Mouse (Mus musculus) midbrain, embryonic 16.5 days (tissue): ENCODE results near the gene Pde4d. TPM values are rescaled to one million over a fixed set of nuclear protein-coding genes. Genes with fewer than 3 reads are reported as not detected.

Experiments
- ATAC-seq: fragments of 200-750 bp; cut with Nextera tagmentation; 2 replicates; pipeline ENCODE4 v1.8.0; 2017; ENCODE audit warnings: moderate TSS enrichment
- H3K27ac ChIP-seq: fragments of 300-500 bp; sonication (generic); 2 replicates; pipeline ENCODE4 v1.5.1; 2014; ENCODE audit warnings: mild to moderate bottlenecking, low read length, mixed read lengths
- H3K27me3 ChIP-seq: fragments of 300-500 bp; sonication (generic); 2 replicates; pipeline ENCODE4 v1.6.1; 2014; ENCODE audit warnings: low read depth, low read length, mixed read lengths; ENCODE audit not compliant: control insufficient read depth, insufficient read depth
- H3K36me3 ChIP-seq: fragments of 300-500 bp; sonication (generic); 2 replicates; pipeline ENCODE4 v1.6.1; 2014; ENCODE audit warnings: mild to moderate bottlenecking, low read length, moderate library complexity, mixed read lengths; ENCODE audit not compliant: control insufficient read depth, insufficient read depth
- H3K4me1 ChIP-seq: fragments of 300-500 bp; sonication (generic); 2 replicates; pipeline ENCODE4 v1.6.1; 2014; ENCODE audit warnings: mild to moderate bottlenecking, low read length, mixed read lengths; ENCODE audit not compliant: control insufficient read depth, insufficient read depth
- H3K4me2 ChIP-seq: fragments of 300-500 bp; sonication (generic); 2 replicates; pipeline ENCODE4 v1.6.1; 2014; ENCODE audit warnings: mild to moderate bottlenecking, low read length, mixed read lengths
- H3K4me3 ChIP-seq: fragments of 300-500 bp; sonication (generic); 2 replicates; pipeline ENCODE4 v1.5.1; 2014; ENCODE audit warnings: low read depth, mild to moderate bottlenecking, low read length, moderate library complexity, mixed read lengths
- H3K9ac ChIP-seq: fragments of 300-500 bp; sonication (generic); 2 replicates; pipeline ENCODE4 v1.6.1; 2014; ENCODE audit warnings: low read depth, low read length, mixed read lengths
- H3K9me3 ChIP-seq: fragments of 300-500 bp; sonication (generic); replicated peaks from 2 replicates; pipeline ENCODE4 v1.6.1; 2014; ENCODE audit warnings: mild to moderate bottlenecking, low read length, mixed read lengths; ENCODE audit not compliant: control insufficient read depth, poor library complexity, severe bottlenecking
- WGBS: fragments of 180-500 bp; shearing (Covaris S2); extraction: QIAGEN DNeasy Blood & Tissue Kit; methylation state at CpG from one replicate; pipeline ENCODE4 v1.1.7; 2014; 5-methylcytosine and 5-hydroxymethylcytosine counted together
- polyA plus RNA-seq: library from polyadenylated mRNA; unstranded; fragments of >200 nt; fragmentation: Nextera tagmentation; extraction: Ambion mirVana; gene quantifications from 2 replicates; pipeline ENCODE4 v1.2.1, GENCODE M21; 2015

The Pde4d gene
- polyA plus RNA-seq, 1 experiment from 2014 or later, result 22.6 TPM

DNA sequence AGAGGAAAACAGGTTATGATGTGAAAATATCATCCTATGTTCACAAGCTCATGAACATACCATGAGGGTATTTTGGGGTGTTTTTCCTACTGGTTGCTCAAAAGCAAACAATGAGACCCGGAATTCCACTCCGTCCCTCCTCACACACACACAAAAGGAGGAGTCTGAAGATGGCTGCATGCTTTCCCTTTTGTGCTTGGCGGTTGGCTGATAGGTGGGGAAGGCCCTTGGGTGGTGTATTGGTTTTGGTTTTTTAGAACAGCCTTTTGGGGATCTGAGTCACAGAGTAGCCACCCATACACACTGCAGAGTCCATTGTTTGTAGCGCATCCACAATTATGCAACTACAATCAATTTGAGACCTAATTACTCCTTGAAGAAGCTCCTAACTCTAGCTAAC lies 1257.4 kb downstream of the Pde4d start:
- Histone ChIP-seq H3K4me3 (no peak overlapping the region), H3K27me3 (no peaks in the 10 kb centered on the region), H3K27ac (no peak overlapping the region), H3K9ac (no peak overlapping the region), H3K9me3 (no peaks in the 10 kb centered on the region), H3K36me3 (no peaks in the 10 kb centered on the region), H3K4me1 (peaks cover 3% of the 10 kb centered on the region; the same call in 1 of the 2 replicates), H3K4me2 (no peak overlapping the region)
- WGBS, result 79% methylated on average over 4 of the region's 4 CpGs
- no peak for ATAC-seq

DNA sequence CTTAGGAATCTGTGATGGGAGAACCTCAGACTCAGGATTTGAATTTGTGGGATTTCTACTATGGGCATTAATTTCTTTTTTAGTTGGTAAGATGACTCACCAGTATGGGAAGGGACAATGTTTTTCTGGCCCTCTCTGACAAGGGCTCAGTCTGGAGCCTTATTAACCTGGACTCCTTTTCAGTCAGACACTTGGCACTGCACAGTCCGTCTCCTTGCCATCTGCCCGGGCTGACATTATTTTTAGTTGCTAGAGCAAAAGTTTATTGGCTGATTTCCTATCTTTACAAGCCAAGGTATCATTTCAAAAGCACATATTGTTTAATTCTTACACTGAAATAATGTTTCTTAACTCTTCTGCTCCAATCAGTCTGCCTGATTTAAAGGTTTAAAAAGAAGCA lies 1258.6 kb downstream of the Pde4d start:
- Histone ChIP-seq H3K27ac (no peak overlapping the region), H3K4me3 (no peak overlapping the region), H3K9ac (no peak overlapping the region), H3K9me3 (no peaks in the 10 kb centered on the region), H3K4me1 (peaks cover 3% of the 10 kb centered on the region; the same call in 1 of the 2 replicates), H3K27me3 (no peaks in the 10 kb centered on the region), H3K4me2 (no peak overlapping the region), H3K36me3 (no peaks in the 10 kb centered on the region)
- ATAC-seq, result no peak
- WGBS, result 80% methylated on average over 2 of the region's 2 CpGs

DNA sequence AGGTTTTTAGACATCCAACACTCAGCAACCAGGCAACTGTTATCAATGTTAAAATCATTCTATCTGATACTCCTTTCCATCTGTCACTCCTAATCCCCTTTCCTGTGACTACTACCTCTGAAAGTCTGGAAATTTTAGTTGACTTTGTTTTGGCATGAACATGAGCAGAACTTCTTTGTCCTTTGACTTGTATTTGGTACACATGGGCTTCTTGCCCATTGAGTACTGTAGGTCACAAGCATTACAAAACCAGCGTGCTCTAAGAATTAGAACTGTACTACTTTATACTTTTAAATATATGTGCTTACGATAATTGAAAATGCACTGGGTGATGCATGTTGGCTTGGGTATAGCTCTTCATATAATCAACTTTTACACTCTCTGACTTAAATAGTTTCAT lies 1264.8 kb downstream of the Pde4d start:
- Histone ChIP-seq H3K4me2 (no peak overlapping the region), H3K27me3 (no peaks in the 10 kb centered on the region), H3K9me3 (no peaks in the 10 kb centered on the region), H3K9ac (no peak overlapping the region), H3K4me1 (no peaks in the 10 kb centered on the region), H3K4me3 (no peak overlapping the region), H3K27ac (no peak overlapping the region), H3K36me3 (no peaks in the 10 kb centered on the region)
- WGBS, result 90% methylated on average over 2 of the region's 2 CpGs
- ATAC-seq, result no peak

DNA sequence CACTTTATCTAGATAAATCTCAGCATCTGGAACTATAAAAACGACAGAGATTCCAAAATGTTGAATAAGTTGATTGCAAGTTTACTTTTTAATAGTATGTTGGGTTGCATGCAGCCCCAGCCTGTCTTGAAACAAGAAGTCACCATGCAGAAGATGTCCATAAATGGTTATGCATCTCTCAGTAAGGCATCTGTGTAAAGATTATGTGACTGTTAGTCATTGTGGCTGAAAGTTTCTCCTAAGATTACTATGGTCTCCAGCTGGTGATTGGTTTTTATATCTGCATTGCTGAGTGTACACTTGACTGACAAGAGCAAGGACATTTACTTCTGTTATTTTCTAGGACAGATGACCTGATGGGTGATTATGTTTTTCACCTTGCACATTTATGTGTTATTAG lies 1265.6 kb downstream of the Pde4d start:
- Histone ChIP-seq H3K4me1 (no peaks in the 10 kb centered on the region), H3K4me2 (no peak overlapping the region), H3K27me3 (no peaks in the 10 kb centered on the region), H3K36me3 (no peaks in the 10 kb centered on the region), H3K9ac (no peak overlapping the region), H3K9me3 (no peaks in the 10 kb centered on the region), H3K4me3 (no peak overlapping the region), H3K27ac (no peak overlapping the region)
- 56% methylated on average over 1 of the region's 1 CpGs for WGBS
- ATAC-seq, result no peak

DNA sequence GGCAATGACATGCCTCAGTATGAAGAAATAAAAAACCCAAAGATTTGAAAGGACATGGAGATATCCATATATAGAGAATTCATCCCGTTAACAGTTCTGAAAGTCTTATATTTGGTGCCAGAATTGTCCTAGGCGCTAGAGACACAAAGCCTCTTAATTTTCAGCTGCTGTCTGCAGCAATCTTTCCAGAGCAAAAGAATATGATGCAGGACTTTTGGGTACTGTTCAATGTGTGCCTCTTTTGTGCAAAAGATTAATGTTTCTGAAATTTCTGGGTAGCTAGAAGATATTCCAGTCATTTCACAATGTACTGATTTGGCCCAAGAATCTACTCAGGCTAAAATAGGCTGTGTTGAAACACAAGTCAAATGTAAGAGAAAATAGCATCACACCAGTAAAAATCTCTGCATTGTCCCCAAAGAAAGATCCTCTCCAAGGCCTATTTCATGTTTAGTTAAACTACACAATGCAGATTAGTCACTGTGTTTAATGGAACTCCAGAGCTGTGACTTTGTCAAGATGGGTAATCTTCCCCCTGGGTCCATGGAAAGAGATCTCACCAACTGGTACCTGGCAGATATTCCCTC lies 1270.5 kb downstream of the Pde4d start:
- no peaks in the 10 kb centered on the region for H3K4me1 ChIP-seq
- H3K36me3 ChIP-seq, result no peaks in the 10 kb centered on the region
- no peak for ATAC-seq
- H3K4me3 ChIP-seq, result no peak overlapping the region
- no peak overlapping the region for H3K9ac ChIP-seq
- H3K9me3 ChIP-seq, result no peaks in the 10 kb centered on the region
- WGBS, result 88% methylated on average over 2 of the region's 2 CpGs
- H3K27ac ChIP-seq, result no peak overlapping the region
- H3K4me2 ChIP-seq, result no peak overlapping the region
- H3K27me3 ChIP-seq, result no peaks in the 10 kb centered on the region

DNA sequence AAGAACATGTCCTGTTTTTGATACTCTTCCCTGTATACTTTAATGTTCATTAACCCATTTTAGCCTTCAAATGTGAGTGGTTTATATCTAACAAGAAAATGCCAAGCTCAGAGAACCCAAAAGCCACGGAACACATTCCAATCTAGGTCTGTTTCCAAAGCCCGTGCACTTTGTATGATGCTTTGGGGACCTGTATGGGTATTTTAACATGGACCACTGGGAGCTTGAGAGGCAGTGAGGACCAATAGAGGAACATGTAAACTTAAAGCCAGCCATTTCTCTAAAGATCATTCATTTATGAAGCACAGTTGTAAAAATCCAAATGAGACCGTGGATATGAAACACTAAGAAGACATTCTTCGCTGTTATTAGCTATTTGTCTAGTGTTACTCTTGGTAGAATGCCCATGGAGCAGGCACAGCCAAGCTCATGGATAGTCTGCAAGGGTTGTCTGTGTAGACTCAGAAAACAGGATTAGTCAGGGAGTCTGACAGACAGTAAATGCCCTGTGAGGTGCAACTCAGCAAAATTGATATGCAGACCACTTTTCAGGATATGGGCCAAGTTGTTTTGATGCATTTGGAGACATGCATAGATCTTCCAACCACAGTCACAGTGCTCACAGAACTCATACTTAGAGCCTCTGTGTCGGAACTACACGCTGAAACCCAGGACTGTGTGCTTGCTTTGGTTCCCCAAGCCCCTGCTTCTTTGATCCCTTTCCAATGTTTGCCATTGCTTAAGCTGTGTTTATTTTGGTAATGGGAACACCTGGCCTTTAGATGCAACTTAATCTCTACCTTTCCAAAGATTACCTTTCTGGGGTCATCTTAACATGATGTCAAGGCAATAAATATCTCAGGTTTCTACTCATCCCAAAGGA lies 1272.7 kb downstream of the Pde4d start:
- H3K27ac ChIP-seq, result no peak overlapping the region
- H3K4me1 ChIP-seq, result no peaks in the 10 kb centered on the region
- no peaks in the 10 kb centered on the region for H3K27me3 ChIP-seq
- no peaks in the 10 kb centered on the region for H3K9me3 ChIP-seq
- no peak overlapping the region for H3K4me2 ChIP-seq
- H3K4me3 ChIP-seq, result no peak overlapping the region
- no peak for ATAC-seq
- no peak overlapping the region for H3K9ac ChIP-seq
- WGBS, result 92% methylated on average over 6 of the region's 6 CpGs
- no peaks in the 10 kb centered on the region for H3K36me3 ChIP-seq

DNA sequence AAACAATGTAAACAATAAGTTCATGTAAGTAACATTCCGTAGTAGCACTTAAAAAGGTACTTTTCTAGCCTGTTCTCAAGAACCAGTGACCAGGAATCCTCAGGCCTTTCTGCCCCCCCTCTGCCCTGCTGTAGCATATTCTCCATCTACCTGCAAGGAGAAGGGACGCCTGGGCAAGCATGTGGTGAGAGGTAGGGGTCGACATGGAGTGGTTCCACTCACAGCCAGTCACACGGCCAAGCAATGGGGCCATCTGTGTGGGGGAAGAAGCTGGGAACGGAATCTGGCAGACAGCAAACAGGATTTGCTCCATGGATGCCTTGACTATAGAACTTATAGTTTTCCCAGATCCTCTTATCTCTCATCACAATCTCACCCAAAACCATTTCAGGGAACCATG lies 1277.6 kb downstream of the Pde4d start:
- H3K9me3 ChIP-seq, result no peaks in the 10 kb centered on the region
- no peaks in the 10 kb centered on the region for H3K36me3 ChIP-seq
- H3K4me1 ChIP-seq, result no peaks in the 10 kb centered on the region
- no peak for ATAC-seq
- no peak overlapping the region for H3K27ac ChIP-seq
- H3K4me3 ChIP-seq, result no peak overlapping the region
- H3K27me3 ChIP-seq, result no peaks in the 10 kb centered on the region
- no peak overlapping the region for H3K4me2 ChIP-seq
- H3K9ac ChIP-seq, result no peak overlapping the region
- 70% methylated on average over 5 of the region's 5 CpGs for WGBS

DNA sequence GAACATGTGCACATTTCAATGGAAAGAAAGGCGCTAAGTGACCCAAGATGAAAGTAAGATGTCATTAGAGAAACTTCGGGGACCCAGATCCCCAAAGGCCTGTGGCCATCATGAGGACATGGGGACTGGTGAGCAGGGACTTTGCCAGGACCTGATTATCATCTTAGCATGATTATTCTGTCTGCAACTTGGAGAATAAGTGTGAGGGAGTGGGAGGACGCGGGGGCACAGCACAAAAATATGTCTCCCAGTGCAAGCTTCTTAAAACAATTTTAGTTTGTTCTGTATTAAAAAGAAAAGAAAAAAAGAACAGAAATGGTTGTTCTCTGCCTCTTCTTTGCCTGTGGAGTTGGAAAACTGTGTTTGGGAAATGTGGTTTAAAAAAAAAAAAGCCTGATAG lies 1279.9 kb downstream of the Pde4d start:
- no peak overlapping the region for H3K27ac ChIP-seq
- H3K9me3 ChIP-seq, result no peaks in the 10 kb centered on the region
- ATAC-seq, result no peak
- no peaks in the 10 kb centered on the region for H3K27me3 ChIP-seq
- no peak overlapping the region for H3K4me3 ChIP-seq
- H3K36me3 ChIP-seq, result no peaks in the 10 kb centered on the region
- H3K4me2 ChIP-seq, result no peak overlapping the region
- WGBS, result 90% methylated on average over 4 of the region's 4 CpGs
- no peaks in the 10 kb centered on the region for H3K4me1 ChIP-seq
- no peak overlapping the region for H3K9ac ChIP-seq

DNA sequence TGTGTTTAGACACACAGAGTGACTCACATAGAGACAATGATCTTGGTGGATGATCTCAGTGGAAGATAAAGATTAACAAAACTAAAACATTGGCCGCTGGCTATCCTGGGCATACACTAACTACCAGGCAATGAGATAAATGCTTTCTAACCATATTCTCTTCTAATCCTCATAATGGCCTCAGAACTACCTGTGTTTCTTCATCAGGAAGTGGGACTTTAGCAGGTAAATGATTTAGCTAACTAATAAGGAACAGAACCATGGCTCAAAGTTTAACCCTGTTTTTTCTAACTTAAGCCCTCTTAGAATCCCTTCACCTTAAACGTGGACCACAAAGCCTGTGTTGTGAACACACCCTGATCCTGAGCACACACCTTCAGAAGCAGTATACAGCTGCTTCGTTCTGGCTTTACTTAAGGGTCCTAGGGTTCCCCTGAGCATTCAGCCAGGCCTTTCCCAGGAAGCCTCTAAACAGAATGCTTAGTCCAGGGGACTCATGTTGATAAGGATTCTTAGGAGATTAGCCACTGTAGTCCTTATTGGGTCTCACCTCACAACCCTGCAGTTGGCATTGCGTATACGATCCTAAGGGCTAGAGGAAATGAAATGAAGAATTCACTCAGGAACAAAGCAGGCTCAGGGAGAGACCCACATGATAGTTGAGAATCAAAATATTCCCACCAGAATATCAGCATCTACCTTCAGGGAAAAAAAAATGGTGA lies 1283.1 kb downstream of the Pde4d start:
- H3K4me2 ChIP-seq, result no peak overlapping the region
- no peaks in the 10 kb centered on the region for H3K27me3 ChIP-seq
- no peaks in the 10 kb centered on the region for H3K4me1 ChIP-seq
- 82% methylated on average over 5 of the region's 5 CpGs for WGBS
- no peak overlapping the region for H3K4me3 ChIP-seq
- H3K27ac ChIP-seq, result no peak overlapping the region
- 0 out of 2 replicates have a peak, but pooled peaks have one; percentile 14 for ATAC-seq
- H3K9ac ChIP-seq, result no peak overlapping the region
- no peaks in the 10 kb centered on the region for H3K36me3 ChIP-seq
- no peaks in the 10 kb centered on the region for H3K9me3 ChIP-seq
